Mouse (Mus musculus) mouse embryonic stem cell (cell line): Measurements from ENCODE around the gene Srsf2.

Experiments used
- in situ Hi-C, 2 experiments: fragments of 300-500 bp; cut with MboI; formaldehyde crosslinking; loops; 1 replicate in 1 of 2; 3 replicates in 1 of 2; pipeline ENCODE4 v1.14.3; 2019 to 2020; ENCODE audit warnings: low sequenced_read_pairs in 2 of 2, low pct_unique_long_range_greater_than_20kb in 1 of 2, mixed read lengths in 1 of 2; ENCODE audit not compliant: unreplicated experiment in 1 of 2

Srsf2 gene

DNA sequence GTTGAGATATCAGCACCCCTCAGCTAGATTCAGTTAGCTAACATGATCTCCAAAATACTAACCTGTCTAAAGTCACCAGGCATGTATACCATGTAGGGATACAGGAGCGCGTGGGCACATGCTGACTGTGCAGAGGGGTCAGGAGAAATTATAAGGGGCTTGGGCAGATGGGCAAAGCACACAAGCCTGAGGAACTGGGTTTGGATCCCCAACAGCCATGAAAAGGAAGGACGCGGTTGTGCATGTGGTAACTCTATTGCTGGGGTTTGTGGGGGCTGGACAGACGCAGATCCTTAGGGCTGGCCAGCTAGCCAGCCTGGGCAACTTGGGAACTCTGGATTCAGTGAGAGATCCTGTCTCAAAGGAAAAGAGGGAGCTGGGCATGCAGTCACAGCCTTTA is 35.3 kb downstream of the Srsf2 start:
- in situ Hi-C loops: no loop called here

DNA sequence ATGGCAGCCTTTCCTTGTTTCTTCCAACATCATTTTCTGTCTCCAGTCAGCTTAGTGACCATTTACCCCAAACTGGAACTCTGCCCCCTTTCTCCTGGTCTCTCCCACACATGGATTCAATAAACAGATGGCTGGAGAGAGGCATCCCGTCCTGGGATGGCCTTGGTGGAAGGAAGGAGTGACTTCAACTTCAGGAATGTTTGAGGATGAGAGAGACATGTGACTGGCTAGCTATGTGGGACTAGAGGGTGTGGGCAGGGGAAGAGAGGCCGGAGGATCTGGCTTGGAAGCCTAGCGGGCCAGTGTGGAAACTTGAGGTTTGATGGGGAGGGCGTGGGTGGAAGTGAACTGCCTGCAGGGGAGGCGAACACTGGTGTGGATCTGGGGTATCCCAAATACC is 36.1 kb downstream of the Srsf2 start:
- in situ Hi-C loops: no loop called here

GRCm38 (mm10) chr11:116814884-116815415 is 37.9 kb downstream of the Srsf2 start:
- in situ Hi-C loops: no loop called here

- in situ Hi-C loops: no loop called here
Measured at GRCm38 (mm10) chr11:116814076-116814883, 38.6 kb downstream of the Srsf2 start.

DNA sequence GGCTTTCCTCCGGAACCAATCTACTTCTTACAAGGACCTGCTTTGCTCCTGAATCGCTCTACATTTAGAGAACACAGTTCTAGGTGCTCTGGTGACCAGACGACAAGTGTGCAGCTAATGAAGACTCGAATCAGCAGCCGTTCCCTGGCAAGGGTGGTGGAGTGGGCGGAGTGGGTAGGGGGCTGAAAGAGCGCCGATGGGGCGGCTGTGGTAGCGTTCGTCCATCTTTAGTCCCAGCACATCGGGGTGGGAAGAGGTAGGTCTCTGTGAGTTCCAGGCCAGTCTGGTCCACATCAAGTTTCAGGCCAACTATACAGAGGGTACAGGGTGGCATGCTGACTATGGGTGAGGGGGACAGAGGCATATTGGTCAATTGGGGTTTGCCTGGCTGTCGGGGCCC is 39.3 kb downstream of the Srsf2 start:
- in situ Hi-C loops: no loop called here

DNA sequence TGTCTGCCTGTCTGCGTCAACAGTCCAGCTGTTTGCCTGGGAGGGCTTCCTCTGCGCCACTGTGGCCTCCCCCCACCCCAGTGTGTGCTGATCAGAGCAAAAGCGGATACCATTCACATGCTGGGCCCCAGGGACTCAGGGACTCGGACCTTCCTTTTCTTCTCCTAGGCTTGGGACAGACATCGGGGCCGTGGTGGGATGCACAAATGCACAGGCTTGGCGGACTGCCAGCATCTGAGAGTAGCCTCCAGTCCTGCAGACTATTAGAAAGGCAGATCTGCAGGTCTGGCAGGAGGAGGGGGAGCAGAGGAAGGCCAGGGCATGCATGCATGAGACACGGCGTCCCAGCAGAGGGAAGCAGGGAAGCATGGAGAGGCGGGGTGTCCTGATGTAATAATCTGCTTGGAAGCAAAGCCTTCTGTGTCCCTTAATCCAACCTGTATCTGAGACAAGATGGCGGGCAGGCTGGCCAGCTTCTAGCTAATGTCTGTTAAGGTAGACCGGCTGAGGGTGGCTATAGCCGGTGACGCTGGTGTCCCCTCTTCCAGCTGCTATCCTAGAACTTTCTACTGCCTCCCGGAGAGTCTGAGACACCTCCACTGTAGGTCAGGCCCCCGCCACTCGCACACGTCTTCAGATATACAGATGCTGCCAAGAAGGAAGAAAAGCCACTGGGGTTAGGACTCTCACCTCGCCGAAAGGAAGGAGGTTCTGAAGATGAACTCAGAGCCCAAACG is 39.9 kb downstream of the Srsf2 start:
- in situ Hi-C loops: no loop called here

GRCm38 (mm10) chr11:116810983-116811901 is 41.7 kb downstream of the Srsf2 start:
- in situ Hi-C loops: no loop called here

DNA sequence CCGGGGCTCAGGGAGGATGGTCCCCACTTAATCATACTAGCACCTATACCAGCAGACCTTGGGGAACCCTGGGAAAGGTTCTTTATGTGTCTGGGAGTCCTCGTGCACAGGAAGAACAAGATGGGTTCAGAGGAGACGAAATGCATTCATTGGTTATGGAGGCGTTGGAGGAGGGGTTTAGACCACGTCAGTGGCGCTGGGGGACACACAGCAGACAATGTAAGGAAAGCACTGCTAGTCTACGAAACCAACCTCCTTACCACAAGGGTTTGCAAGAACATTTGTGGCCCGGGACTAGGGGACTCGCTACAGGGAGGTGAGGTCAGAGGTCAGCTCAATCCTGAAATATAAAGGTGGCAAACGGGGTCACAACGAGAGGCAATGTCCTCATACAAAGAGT is 42.4 kb downstream of the Srsf2 start:
- in situ Hi-C loops: no loop called here

- in situ Hi-C loops: loop anchor here in 1 of 2 experiments (10.0 kb wide), 1 partner anchor 165 kb away; no protein-coding TSS in a partner anchor
Measured at GRCm38 (mm10) chr11:116809520-116809919, 43.4 kb downstream of the Srsf2 start.

GRCm38 (mm10) chr11:116808811-116809395 is 44.0 kb downstream of the Srsf2 start:
- in situ Hi-C loops: loop anchor here in 1 of 2 experiments (10.0 kb wide), 1 partner anchor 164 kb away; no protein-coding TSS in a partner anchor

- in situ Hi-C loops: loop anchor here in 1 of 2 experiments (10.0 kb wide), 1 partner anchor 163 kb away; no protein-coding TSS in a partner anchor
Measured at GRCm38 (mm10) chr11:116807938-116808606, 44.8 kb downstream of the Srsf2 start.

- in situ Hi-C loops: loop anchor here in 1 of 2 experiments (10.0 kb wide), 1 partner anchor 163 kb away; no protein-coding TSS in a partner anchor
Measured at GRCm38 (mm10) chr11:116807526-116807925, 45.4 kb downstream of the Srsf2 start.

GRCm38 (mm10) chr11:116807116-116807515 is 45.8 kb downstream of the Srsf2 start:
- in situ Hi-C loops: loop anchor here in 1 of 2 experiments (10.0 kb wide), 1 partner anchor 162 kb away; no protein-coding TSS in a partner anchor

DNA sequence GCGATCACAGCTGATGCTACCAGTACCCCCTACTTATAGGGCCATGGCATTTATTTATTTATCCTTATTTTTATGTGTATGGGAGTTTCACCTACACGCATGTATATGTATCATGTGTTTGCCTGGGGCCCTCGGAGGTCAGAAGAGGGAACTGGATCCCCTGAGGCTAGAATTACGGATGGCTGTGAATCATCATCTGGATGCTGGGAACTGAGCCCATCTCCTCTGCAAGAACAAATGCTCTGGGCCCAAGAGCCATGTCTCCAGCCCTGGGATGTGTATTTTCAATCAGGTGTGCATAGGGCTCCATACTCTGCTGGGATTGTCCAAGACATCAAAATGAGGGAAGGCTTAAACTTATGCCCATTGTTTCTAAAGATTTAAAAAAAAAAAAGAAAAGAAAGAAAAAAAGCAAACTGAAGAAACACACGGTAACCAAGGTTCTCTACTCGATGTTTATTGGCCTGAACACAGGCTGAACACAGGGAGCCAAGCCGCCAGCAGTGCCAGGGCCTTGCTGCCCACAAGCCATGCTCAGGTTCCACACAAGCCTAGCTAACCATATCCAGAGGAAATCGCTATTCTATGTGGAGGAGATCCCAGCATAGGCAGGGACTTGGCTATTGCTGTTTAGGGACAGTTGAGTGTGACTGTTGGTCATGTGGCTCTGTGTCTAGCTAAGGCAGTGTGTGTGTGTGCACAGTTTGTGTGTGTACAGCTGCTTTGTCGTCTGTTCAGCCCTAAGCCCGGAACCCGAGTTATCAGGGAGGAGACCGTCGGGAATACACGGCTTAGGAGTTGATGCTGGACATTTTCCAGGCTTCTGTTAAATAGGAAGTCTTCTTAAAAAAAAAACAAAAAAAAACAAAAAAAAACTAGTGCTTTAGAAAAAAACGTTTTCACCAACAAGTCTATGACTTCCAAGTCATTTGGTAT is 46.5 kb downstream of the Srsf2 start:
- in situ Hi-C loops: loop anchor here in 1 of 2 experiments (10.0 kb wide), 1 partner anchor 162 kb away; no protein-coding TSS in a partner anchor

DNA sequence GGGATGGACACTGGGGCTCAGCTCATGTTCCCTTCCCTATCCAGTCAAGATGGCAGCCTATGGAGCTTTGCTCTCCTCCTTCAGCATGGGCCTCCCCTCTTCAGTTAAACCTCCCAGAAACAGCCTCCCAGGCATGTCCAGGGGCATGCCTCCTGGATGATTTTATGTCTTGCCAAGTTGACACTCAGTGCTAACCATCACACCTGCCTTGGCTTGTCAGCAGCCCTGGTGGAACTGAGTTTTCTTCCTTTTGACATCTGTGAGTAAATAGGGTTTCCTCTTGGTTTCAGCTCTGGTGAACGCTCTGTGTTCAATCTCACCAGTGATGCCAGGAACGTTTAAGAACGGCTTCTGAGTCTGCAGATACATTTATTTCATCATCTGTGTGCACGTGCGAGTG is 50.2 kb downstream of the Srsf2 start:
- in situ Hi-C loops: loop anchor here (5.0 to 10.0 kb wide), 2 partner anchors 158 to 160 kb away; no protein-coding TSS in a partner anchor

GRCm38 (mm10) chr11:116801106-116801505 is 51.8 kb downstream of the Srsf2 start:
- in situ Hi-C loops: loop anchor here (5.0 to 10.0 kb wide), 2 partner anchors 156 to 159 kb away; no protein-coding TSS in a partner anchor
